Mouse (Mus musculus) forebrain, postnatal 0 days (tissue): ENCODE data around the gene Itpr3. TPM values are rescaled to one million over a fixed set of nuclear protein-coding genes. Genes with fewer than 3 reads are reported as not detected.

ENCODE experiments used
- ATAC-seq: fragments of 200-750 bp; cut with Nextera tagmentation; 2 replicates; pipeline ENCODE4 v1.8.0; 2017; ENCODE audit warnings: mild to moderate bottlenecking, moderate library complexity
- DNase-seq: peaks from one replicate; pipeline ENCODE4 v3.0.0-alpha.2; 2015
- H3K27ac ChIP-seq: fragments of 300-500 bp; sonication (generic); 2 replicates; pipeline ENCODE4 v1.5.1; 2014; ENCODE audit warnings: low read depth, mild to moderate bottlenecking, antibody characterized with exemption, low read length, moderate library complexity, mixed read lengths
- H3K27me3 ChIP-seq: fragments of 300-500 bp; sonication (generic); 2 replicates; pipeline ENCODE4 v1.6.1; 2014; ENCODE audit warnings: mild to moderate bottlenecking, low read length, mixed read lengths; ENCODE audit not compliant: insufficient read depth
- H3K36me3 ChIP-seq: fragments of 300-500 bp; sonication (generic); 2 replicates; pipeline ENCODE4 v1.6.1; 2014; ENCODE audit warnings: mild to moderate bottlenecking, moderate library complexity; ENCODE audit not compliant: insufficient read depth
- H3K4me1 ChIP-seq: fragments of 300-500 bp; sonication (generic); 2 replicates; pipeline ENCODE4 v1.6.1; 2014; ENCODE audit warnings: antibody characterized with exemption; ENCODE audit not compliant: insufficient read depth
- H3K4me2 ChIP-seq: fragments of 300-500 bp; sonication (generic); 2 replicates; pipeline ENCODE4 v1.6.1; 2014; ENCODE audit warnings: low read depth, mild to moderate bottlenecking, moderate library complexity
- H3K4me3 ChIP-seq: fragments of 300-500 bp; sonication (generic); 2 replicates; pipeline ENCODE4 v1.5.1; 2014; ENCODE audit warnings: low read depth, low read length, mixed read lengths
- H3K9ac ChIP-seq: fragments of 300-500 bp; sonication (generic); 2 replicates; pipeline ENCODE4 v1.6.1; 2014; ENCODE audit warnings: mild to moderate bottlenecking
- H3K9me3 ChIP-seq: fragments of 300-500 bp; sonication (generic); 2 replicates; pipeline ENCODE4 v1.6.1; 2016; ENCODE audit warnings: low read length
- CTCF ChIP-seq: sonication (generic); IDR thresholded peaks from 2 replicates; pipeline ENCODE4 v1.5.1; 2016; ENCODE audit warnings: antibody characterized with exemption, control low read depth, low read depth
- WGBS: fragments of 180-500 bp; shearing (Covaris S2); extraction: QIAGEN DNeasy Blood & Tissue Kit; methylation state at CpG from one replicate; pipeline ENCODE4 v1.1.7; 2014; 5-methylcytosine and 5-hydroxymethylcytosine counted together
- polyA plus RNA-seq: library from polyadenylated mRNA; unstranded; fragments of >200 nt; fragmentation: Nextera tagmentation; extraction: Ambion mirVana; gene quantifications from 2 replicates; pipeline ENCODE4 v1.2.1, GENCODE M21; 2015
- total RNA-seq: library from RNA; depleted of rRNA; stranded (reverse); fragments of >200 nt; gene quantifications from 2 replicates; pipeline ENCODE4 v1.2.3, GENCODE M21; 2014

The Itpr3 gene
- total and polyA plus RNA-seq, 2 experiments from 2014 or later = 0.30 to 2.9 TPM

- no peaks in the 10 kb centered on the region for H3K9me3 ChIP-seq
- H3K27me3 ChIP-seq = no peaks in the 10 kb centered on the region
- no peak overlapping the region for H3K27ac ChIP-seq
- H3K4me1 ChIP-seq = peaks cover 8% of the 10 kb centered on the region; the same call in 1 of the 2 replicates
- H3K9ac ChIP-seq = no peak overlapping the region
- 0 out of 2 replicates have a peak, but pooled peaks cover 16% of the 10 kb centered on the region for H3K36me3 ChIP-seq
- no peak overlapping the region for H3K4me2 ChIP-seq
- 90% methylated on average over 5 of the region's 5 CpGs for WGBS
- no peak overlapping the region for H3K4me3 ChIP-seq
- DNase-seq (no peak), ATAC-seq (no peak)
- TF ChIP-seq CTCF = no peak
Observed at GRCm38 (mm10) chr17:27128189-27128588, 71.1 kb downstream of the Itpr3 start.

- Histone ChIP-seq H3K4me2 (no peak overlapping the region), H3K27me3 (no peaks in the 10 kb centered on the region), H3K27ac (no peak overlapping the region), H3K9ac (no peak overlapping the region), H3K36me3 (0 out of 2 replicates have a peak, but pooled peaks cover 10% of the 10 kb centered on the region), H3K4me3 (no peak overlapping the region), H3K4me1 (peaks cover 11% of the 10 kb centered on the region; the same call in 1 of the 2 replicates), H3K9me3 (no peaks in the 10 kb centered on the region)
- no peak for DNase-seq
- no peak for ATAC-seq
- 55% methylated on average over 13 of the region's 13 CpGs for WGBS
- no peak for TF ChIP-seq CTCF
Observed at GRCm38 (mm10) chr17:27129291-27129690, 72.2 kb downstream of the Itpr3 start.

GRCm38 (mm10) chr17:27129819-27130218 is 72.7 kb downstream of the Itpr3 start:
- ATAC-seq = no peak
- WGBS = 85% methylated on average over 7 of the region's 7 CpGs
- Histone ChIP-seq H3K36me3 (0 out of 2 replicates have a peak, but pooled peaks cover 5% of the 10 kb centered on the region), H3K27me3 (no peaks in the 10 kb centered on the region), H3K4me3 (no peak overlapping the region), H3K4me1 (peaks cover 11% of the 10 kb centered on the region; the same call in 1 of the 2 replicates), H3K4me2 (no peak overlapping the region), H3K9me3 (no peaks in the 10 kb centered on the region), H3K27ac (no peak overlapping the region), H3K9ac (0 out of 2 replicates have a peak overlapping the region, but pooled peaks have one; percentile 6)
- no peak for TF ChIP-seq CTCF
- DNase-seq = no peak

- peaks cover 11% of the 10 kb centered on the region; the same call in 1 of the 2 replicates for H3K4me1 ChIP-seq
Observed at GRCm38 (mm10) chr17:27130246-27130645, 73.1 kb downstream of the Itpr3 start.

GRCm38 (mm10) chr17:27131240-27131665 is 74.1 kb downstream of the Itpr3 start:
- H3K4me1 ChIP-seq = peaks cover 11% of the 10 kb centered on the region; the same call in 1 of the 2 replicates
- H3K4me3 ChIP-seq = no peak overlapping the region
- no peaks in the 10 kb centered on the region for H3K27me3 ChIP-seq
- TF ChIP-seq CTCF = no peak
- no peaks in the 10 kb centered on the region for H3K9me3 ChIP-seq
- WGBS = 81% methylated on average over 10 of the region's 10 CpGs
- H3K9ac ChIP-seq = no peak overlapping the region
- no peak for ATAC-seq
- H3K4me2 ChIP-seq = no peak overlapping the region
- H3K36me3 ChIP-seq = no peaks in the 10 kb centered on the region
- DNase-seq = no peak
- no peak overlapping the region for H3K27ac ChIP-seq

More at GRCm38 (mm10) chr17:27130246-27130645, 73.1 kb downstream of the Itpr3 start:
- H3K27ac ChIP-seq = no peak overlapping the region
- no peak for TF ChIP-seq CTCF
- 0 out of 2 replicates have a peak overlapping the region, but pooled peaks have one; percentile 6 for H3K9ac ChIP-seq
- H3K4me3 ChIP-seq = no peak overlapping the region
- ATAC-seq = no peak
- H3K27me3 ChIP-seq = no peaks in the 10 kb centered on the region
- no peak for DNase-seq
- WGBS = 62% methylated on average over 9 of the region's 9 CpGs
- no peak overlapping the region for H3K4me2 ChIP-seq
- 0 out of 2 replicates have a peak, but pooled peaks cover under 1% of the 10 kb centered on the region for H3K36me3 ChIP-seq
- no peaks in the 10 kb centered on the region for H3K9me3 ChIP-seq

GRCm38 (mm10) chr17:27132238-27132637 is 75.1 kb downstream of the Itpr3 start:
- no peaks in the 10 kb centered on the region for H3K9me3 ChIP-seq
- 93% methylated on average over 10 of the region's 10 CpGs for WGBS
- H3K27ac ChIP-seq = no peak overlapping the region
- peaks cover 11% of the 10 kb centered on the region; the same call in 1 of the 2 replicates for H3K4me1 ChIP-seq
- H3K27me3 ChIP-seq = no peaks in the 10 kb centered on the region
- H3K9ac ChIP-seq = no peak overlapping the region
- ATAC-seq (no peak), DNase-seq (no peak)
- no peak for TF ChIP-seq CTCF
- no peak overlapping the region for H3K4me2 ChIP-seq
- no peaks in the 10 kb centered on the region for H3K36me3 ChIP-seq
- no peak overlapping the region for H3K4me3 ChIP-seq

GRCm38 (mm10) chr17:27133551-27134141 is 76.5 kb downstream of the Itpr3 start, which contains the start of gene Uqcc2:
TSS of gene Uqcc2 (minus strand) at chr17:27133916.
- peak within 1 kb of the TSS; percentile 58 for H3K4me2 ChIP-seq
- WGBS = 1% methylated on average over 46 of the region's 46 CpGs
- peak; percentile 79 for TF ChIP-seq CTCF
- ATAC-seq (peak; percentile 96), DNase-seq (peak; percentile 100)
- H3K27me3 ChIP-seq = no peaks in the 10 kb centered on the region
- no peaks in the 10 kb centered on the region for H3K9me3 ChIP-seq
- no peaks in the 10 kb centered on the region for H3K36me3 ChIP-seq
- H3K4me3 ChIP-seq = peak within 1 kb of the TSS; percentile 65
- H3K9ac ChIP-seq = peak within 1 kb of the TSS; percentile 82
- H3K4me1 ChIP-seq = peaks cover 11% of the 10 kb centered on the region; the same call in 1 of the 2 replicates
- peak within 1 kb of the TSS; percentile 86 for H3K27ac ChIP-seq
